Mouse (Mus musculus) naive thymus-derived CD4-positive, alpha-beta T cell, adult 2 months (primary cell): ENCODE measurements at regions not wholly inside any gene's neighbourhood (a gene's known extent, or its start where the extent isn't known, plus 50 kb on each side); places are given as distances from the start of the nearest gene placed in this dataset.
"Not testable (repeated sequence)": the region's sequence is repeated elsewhere in the genome, so short reads cannot be mapped to it uniquely, and the experiment has no call there.

Experiments
- DNase-seq: peaks from one replicate; pipeline ENCODE4 v3.0.0-alpha.2; 2011; ENCODE audit warnings: low read depth

DNA sequence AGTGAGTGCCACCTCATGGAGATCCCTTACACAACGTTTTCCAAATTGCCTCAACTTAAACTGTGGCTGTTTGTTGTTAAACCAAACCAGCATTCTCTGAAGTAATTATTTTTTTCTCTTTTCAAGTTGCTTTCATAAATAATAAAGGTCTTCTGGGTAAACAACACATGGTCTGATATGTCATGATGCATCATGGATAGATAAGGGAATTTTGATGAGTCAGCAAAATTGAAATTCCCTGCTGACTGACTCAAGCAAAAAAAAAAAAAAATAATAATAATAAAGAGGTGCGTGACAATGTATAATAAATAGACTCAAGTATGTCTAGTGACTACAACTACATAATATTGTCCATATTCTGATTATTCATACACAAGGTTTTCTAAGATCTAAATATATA, 201.8 kb downstream of the Adgb start:
- DNase-seq = no peak

DNA sequence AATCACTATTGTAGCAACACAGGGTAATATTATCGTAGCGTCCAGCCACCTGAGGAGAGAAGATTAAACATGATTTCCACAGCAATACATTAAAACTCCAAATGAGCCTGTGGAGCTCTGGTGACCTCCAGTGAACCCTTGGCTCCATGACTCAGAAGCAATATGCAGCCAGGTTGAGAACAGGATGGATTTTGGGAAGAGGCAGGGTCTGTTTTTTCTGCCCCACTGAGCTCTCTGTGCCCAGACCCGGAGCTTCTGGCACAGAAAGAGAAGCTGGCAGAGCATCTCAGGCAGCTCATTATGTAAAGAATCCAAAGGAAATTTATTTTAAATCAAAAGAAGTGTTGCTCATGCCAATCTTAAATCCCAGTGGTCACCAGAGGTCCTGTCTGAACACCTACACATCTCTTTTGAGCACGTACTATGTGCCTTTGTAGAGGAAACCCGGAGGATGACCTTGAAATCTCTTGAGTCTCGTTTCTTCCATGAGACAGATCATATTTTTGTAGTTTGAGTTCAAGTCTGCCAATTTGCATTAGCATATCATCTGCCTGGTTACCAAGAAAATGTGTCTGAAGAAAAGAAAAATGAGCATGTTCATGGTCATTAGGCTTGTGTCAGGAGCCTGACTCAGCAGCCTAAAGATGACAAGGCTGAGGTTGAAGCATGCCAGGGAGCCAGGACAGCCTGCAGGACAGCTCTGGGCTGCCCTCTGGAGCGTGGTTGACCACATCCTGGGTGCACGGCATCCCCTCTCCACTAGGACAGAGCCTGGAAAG, 219.4 kb downstream of the Adgb start:
- no peak for DNase-seq

DNA sequence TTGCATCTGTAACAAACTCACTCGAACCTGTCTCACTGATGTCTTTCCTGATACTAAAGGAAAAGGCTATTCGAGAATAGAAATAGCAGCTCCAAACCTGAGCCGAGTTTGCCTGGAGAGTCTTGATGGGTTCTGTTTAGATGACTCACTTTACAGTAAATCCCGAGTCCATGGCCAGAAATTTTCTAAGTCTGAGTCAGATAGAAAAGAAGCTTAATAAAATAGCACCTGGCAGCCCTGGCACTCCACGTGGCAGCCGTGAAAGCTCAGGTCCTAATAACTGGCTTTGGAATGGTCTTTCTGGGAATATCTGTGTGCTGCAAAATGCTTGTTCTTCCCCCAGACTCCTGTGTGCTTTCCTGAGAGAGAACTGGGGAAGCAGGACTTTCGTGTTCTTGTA, 220.0 kb downstream of the Adgb start:
- no peak for DNase-seq

DNA sequence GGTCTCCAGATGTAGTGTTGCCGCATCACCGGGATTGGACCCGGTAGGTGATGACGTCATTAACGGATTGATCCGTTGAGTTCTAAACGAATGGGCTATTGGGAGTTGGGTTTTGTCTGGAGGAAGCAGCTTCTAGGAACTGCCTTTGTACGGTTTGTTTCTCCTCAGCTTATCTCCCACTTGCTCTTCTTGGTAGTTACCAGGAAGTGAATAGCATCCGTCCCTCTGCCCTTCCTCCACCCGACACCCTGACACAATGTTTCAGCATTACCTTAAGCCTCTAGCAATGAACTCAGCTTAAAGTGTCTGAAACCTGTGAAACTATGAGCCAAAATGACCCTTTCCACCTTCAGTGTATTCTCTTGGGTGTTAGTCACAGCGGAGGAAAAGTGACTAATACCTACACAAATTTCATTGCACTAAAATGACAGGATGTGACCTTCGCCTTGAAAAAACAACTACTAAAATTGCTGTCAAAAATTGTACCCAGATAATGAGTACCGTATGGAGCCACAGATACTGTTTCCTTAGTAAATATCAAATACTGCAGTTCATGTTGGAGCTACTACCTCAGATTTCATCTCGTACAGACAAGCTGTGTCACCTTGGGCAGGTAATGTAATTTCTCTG, 237.1 kb downstream of the Adgb start:
- no peak for DNase-seq

DNA sequence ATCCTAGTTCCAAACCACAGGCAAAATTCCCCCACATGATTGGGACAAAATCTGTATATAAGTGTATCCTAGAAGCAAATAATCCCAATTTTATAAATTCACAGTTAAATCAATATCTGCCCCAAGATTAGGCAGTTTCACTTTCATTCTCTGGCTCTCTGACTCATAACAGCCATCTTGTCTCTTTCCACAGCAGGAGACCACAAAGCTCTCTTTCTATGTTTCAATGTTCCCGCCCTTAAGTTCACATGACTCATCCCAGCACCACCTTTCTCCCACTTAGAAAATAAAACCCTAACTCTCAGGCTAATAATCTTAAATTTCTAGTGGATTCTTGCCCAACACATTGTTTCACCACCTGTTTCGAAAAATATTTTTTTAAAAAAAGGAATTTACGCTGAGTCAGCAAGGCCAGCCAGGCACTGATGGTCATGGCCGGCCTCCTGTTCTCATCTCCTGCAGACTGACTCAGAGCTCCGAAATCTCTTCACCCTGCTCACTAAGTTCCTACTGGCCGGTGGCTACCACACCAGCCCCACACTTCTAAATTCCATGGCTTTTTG, 247.5 kb downstream of the Adgb start:
- no peak for DNase-seq

DNA sequence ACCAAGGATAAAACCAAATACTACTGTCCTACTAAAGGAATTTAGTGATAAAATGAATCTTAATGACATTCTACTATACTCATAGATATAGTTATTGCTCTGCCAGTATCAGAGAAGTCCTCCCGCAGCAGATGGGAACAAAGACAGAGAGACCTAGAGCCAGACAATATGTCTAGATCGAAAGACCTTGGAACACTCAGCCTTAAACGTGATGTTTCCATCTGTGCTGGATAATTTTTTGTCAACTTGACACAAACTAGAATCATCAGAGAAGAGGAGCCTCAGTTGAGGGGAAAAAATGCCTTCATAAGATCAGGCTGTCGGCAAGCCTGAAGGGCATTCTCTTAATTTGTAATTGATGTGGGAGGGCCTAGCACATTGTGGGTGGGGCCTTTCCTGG, 252.4 kb downstream of the Adgb start:
- no peak for DNase-seq

DNA sequence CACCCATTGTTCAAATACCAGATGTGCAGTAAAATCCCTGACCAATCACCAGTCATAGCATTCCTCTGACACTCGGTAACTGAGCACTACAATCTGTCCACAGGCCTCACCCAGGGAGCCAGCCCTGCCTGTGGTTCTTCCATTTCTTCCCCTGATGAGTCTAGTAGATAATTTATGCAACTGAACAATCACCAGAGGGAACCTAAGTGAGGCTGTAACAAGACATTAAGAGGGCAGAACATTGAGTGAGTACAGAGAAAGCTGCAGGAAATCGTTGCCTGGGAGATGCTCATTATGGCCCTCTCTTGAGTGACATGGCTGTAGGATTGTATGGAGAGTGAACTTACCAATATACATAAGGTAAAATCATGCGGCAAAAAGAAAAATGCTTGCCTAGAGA, 255.2 kb downstream of the Adgb start:
- no peak for DNase-seq

DNA sequence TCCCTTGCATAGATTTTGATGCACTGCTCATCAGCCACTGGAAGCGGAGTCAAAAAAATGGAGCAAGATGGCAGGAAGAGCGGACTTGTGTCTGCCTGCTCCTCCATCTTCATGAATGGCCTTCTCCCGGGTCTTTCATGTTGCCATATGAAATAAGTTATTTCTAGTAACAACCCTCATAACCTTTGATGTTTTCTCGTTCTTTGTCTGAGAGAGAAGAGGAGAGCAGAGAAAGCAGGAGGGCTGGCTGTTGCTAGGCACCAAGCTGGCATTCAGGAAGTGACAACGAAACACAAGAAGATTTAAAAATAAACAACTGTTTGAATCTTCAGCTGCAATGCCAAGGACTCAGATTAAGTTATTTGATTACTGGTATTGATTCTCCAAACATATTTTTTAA, 256.8 kb downstream of the Adgb start:
- DNase-seq = no peak

DNA sequence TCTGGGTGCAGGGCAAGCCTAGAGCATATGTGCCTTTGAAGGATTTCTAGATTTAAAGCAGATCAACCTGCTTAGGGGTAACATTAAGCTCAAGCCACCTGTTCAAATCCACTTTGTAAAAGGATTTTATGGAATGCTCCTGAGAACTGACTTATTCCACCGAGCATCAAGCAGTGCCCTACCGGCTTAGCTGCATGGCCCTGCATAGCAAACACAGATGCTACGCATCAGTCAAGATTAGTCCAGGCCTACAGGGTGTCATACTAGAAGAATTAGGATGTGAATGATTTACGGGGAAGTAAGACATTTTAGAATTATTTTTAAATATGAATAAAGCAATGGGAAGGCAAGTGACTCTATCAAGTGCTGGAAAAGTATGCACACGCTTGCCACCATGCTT, 263.8 kb downstream of the Adgb start:
- no peak for DNase-seq

DNA sequence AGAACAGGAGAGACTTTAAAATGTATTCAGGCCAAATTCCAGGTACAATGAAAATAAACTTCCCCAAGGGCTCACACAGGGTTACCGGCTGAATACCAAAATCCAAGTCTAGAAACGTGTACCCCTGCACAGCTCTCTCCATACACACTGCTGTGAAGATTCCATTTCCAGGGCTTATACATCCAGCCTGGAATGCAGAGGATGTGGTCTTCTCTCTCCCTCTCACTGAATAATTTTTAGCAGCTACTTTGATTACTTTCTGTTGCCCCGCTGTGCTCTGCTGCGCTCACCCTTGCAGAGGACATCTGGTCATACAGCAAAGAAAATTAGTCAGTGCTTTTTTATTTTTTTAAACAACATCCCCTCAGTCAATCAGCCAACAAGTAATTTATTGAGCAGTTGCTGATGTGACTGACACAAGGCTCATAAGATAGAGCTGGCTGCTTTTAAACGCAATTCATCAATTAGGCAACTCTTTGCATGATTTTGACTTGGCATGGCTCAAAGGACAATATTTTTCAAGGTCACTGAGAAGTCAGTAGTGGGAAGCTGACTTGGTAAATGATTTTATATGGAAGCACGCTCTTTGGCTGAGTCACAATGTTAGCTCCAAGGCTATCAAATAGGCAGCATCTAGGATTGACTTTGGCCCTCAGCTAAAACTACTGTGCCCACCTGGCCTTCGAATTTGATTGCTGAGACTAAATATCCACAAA, 266.2 kb downstream of the Adgb start:
- DNase-seq = no peak

DNA sequence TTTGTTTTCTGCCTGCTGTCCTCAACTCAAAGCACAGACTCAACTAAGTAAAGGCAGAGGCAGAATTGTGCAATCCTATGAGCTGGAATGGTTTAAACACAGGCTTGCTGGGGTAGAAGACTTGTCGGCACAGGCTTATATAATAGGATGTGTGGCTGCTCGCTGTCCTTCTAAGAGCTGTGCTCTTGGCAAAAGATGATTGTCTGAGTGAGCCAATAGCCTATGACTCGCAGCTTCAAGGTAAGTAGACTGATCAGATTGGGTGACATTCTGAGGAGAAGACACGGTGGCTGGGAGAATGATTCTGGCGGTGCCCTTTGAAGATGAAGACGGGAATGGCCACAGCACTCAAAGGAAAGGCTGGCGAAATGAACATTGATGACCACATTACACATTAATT, 268.1 kb downstream of the Adgb start:
- no peak for DNase-seq

DNA sequence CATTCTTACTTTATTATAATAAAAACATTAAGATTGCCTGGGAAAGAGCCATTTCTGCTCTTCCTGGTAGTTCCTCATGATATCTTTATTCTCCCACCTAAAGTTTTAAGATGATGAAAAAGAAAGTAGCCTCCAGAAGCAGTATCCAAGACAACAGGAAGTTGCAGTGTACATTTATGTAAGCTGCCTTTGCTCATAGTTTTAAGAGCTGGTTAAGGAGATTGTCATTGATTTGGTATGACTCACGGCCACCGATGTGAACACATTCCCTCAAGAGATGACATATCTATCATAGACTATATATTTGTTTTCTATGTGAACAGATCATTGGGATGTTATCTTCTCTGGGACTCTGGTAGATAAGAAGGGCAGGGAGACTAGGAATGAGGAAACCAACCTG, 281.8 kb downstream of the Adgb start:
- DNase-seq = peak; percentile 12

DNA sequence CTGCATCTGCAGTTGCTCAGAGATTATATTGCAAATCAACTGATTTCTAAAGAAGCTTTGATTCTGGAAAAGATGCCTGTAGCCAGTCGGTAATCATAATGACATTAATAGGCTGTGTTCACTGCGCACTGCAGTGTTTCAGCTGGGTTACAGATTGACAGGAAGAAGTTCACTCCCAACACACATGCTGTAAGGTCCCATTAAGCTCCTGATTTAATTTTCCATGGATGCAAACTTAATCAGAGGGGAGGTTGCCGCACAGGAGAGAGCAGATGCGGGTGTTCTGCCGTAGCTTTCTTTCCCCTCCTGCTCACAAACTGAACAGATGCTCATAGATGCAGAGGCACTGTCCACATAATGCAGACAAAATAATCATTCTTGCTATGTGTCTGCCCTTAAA, 284.0 kb downstream of the Adgb start:
- DNase-seq = no peak

DNA sequence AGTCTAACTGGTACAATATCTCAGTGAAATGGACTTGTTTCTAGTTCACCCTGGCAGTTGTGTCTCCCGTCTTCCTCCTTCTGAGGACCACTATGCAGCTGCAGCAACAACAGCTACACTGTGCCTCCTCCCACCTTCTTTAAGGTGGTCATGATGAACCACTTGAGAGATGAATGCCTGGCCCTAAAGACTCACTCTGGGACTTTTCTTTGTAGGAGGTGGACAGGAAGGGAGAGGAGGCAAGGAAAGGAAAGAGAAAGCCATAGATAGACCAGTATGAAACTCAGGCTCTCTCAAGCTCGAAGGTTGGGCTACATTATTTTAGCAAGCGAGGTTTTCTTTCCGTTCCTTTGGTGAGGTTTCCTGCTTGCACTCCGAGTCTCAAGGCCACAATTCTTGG, 285.4 kb downstream of the Adgb start:
- peak; percentile 55 for DNase-seq

DNA sequence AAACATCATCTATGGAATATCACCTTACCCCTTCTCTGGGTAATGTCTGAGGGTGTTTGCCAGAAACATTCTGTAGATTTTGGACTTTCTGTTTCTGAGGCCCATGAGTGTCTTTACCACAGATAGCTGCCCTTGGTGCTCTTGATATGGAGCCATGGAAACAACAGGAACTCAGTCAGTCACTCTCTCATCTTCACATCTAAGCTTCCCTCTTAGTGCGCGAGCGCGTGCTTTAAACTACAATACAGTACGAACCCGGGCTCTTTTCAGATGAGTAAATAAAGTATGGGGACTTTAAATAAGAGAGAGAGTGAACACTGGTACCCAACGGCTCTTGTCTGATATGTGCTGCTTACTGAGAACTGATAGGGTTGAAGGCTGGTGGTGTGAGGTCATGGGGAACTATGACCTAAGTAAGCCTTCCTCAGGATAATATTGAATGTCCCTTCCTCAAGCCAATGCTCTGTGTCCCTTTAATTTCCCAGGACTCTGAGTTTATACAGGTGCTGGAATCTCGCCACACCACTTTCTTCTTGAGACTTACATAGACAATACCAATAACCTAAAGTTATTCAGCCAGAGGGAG, 284.5 kb upstream of the Stxbp5 start:
- peak; percentile 55 for DNase-seq

DNA sequence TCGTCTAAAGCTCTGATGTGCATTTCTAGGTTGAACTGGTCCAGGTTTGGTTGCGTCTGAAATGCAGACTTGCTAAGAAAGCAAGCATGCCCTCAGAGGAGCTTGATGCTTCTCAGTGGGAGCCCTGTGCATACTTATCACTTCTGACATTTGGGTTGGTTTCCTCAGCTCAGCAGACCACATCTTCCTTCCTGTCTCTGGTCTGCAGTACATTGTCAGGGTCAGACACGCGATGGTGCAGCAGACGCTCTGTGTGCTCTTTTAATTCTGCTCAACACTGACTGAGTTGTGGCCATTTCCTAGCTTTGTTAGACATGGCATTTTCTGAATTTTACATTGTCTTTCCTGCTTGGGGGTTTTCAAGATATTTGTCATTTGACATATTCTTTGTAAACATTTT, 283.5 kb upstream of the Stxbp5 start:
- peak; percentile 75 for DNase-seq

DNA sequence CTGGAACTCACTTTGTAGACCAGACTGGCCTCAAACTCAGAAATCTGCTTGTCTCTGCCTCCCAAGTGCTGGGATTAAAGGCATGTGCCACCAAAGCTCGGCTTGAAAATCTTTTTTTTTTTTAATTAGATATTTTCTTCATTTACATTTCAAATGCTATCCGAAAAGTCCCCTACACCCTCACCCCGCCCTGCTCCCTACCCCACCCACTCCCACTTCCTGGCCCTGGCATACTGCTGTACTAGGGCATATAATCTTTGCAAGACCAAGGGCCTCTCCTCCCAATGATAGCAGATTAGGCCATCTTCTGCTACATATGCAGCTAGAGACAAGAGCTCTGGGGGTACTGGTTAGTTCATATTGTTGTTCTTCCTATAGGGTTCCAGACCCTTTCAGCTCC, 276.2 kb upstream of the Stxbp5 start:
- DNase-seq = not testable (repeated sequence)
